Mouse (Mus musculus): ENCODE data around the gene Slc37a3.

Gene Slc37a3

DNA sequence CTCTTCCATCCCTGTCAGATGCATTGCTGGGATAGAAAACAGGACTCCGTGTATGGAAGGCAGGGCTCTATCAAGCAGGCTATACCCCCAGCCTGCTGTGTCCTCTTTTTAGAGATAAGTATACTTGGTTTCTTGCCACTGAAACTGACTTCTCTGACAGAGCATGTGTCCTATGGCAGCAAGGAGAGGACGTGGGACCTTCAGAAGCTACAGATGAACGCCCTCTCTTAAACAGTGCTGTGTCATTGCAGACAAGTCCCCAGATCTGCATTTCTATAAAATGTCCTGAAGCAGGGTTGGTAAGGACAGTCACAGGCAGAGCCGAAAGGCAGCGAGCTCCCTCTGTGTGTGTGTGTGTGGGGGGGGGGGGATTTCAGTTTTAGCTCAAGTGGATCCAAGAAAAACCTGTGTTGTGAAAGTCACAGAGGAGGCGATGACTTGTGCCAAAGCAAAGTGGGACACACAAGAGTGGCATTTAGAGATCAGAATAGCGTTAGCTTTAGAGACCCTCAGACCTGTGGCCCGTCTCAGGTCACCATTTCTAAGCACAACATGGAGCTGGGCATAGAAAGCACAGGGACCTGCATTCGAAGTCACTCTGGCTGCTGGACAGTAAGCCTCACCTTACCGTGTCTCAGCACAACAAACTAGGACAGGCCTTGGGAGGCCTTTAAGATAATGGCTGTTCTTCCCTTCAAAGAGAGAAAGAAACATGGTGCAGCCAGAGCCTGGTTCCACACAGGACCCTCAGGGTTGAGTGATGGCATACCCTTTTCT lies 59.4 kb downstream of the Slc37a3 start:
- DNase-seq = no peak

DNA sequence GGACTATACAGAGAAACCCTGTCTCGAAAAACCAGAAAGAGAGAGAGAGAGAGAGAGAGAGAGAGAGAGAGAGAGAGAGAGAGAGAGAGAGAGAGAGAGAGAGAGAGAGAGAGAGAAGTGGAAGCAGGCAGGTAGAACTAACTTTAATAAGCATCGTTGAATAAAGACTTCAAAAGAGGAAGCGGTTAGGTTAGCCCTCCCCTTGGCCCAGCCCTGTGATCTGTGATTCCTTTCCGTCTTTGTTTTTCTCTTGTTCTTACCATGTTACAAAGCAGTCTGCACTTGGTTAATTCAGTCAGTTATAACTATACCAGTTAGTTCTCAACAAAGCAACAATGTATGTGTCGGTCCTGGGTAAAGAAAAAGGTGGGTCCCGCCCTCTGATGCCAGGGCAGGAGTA lies 61.4 kb downstream of the Slc37a3 start:
- no peak for DNase-seq

DNA sequence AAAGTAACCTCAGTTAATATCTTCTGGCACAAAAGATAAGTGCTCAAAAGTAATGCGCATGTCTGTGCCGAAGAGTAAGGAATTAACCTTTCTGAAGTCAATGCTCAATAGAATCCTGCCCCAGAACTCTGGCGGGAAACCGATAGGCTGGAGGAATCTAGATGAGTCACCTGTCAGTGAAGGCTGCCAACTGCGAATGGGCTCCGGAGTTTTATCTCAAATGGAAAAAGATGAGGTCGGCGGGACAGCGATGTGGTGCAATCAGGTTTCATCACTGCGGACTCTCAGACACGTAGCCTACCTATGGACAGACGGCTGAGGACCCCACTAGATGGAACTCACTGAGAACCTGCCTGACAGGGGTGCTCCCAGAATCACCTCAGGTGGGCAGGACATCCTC lies 63.0 kb downstream of the Slc37a3 start:
- no peak for DNase-seq

DNA sequence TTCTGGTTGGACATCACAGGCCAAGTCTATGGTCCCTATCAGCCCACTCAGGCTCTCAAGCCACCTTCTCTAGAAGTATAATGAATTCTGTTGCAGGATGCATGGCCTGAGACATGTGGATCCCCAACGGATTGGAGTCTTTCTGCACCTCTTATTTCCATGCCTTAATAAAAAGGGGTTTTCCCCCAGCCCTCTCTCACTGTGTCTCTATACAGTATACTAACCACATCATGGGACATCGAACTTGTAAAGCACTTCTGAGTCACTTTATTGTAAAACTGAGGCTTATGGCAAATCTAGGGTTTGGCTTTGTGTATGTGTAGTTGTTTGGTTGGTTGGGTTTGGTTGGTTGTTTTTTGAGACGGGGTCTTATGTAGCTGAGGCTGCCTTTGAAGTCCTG lies 65.7 kb downstream of the Slc37a3 start:
- DNase-seq = no peak

DNA sequence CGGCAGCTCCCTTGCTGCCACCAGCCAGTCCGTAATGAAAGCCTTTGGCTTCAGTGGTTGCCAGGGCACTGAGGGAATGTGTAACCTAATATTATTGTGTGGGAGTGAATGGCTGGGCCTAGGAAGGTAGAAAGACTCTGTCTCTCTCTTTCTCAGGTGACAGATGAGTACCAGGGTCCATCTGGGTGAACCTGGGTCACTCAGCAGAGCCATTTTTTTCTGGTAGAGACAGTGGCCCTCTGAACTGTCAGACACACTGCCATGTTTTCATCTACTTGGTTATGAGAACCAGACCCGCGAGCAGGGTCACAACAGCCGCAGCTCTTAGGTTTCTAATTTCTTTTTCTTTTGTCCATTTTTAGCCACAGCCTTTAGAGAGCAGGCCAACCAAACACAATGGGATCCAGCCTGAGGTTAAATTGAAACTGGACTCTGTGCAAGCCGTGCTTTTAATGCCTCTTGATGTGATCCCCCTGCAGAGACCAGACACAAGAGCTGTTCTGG lies 73.1 kb downstream of the Slc37a3 start:
- DNase-seq = peak; percentile 32

DNA sequence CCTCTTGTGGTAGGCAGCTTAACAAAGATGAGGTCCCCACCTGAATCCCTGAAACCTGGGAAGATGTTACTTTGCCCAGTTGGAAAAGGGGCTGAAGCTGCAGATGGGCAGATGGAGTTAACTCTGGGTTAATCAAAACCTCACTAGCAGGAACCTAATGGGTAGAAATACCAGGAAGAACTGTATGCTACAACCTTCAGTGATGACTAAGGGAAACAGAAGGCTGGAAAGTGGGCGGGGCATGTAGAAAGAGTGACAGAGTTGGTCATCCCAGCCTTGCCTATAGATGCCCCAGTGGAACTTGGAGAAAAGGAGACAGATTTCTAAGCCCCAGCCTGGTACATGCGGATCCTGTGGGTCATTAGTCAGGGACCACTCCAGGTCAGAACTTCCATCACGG lies 76.0 kb downstream of the Slc37a3 start:
- no peak for DNase-seq

DNA sequence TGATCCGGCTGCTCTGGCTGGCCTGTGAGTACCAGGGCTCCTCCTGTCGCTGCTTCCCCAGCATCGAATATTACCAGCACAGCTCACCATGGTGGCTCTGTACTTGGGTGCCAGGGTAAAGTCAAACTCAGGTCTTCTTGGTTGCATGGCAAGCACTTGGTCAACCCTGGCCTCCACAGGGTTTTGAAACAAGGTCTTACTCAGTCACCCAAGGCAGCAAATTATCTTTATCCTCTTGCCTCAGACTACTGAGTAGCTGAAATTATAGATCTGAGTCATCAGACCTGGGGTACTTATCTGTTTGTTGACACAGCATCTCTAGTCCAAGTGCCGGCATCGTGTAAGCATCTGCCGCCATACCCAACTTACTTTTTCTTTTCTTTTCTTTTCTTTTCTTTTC lies 80.4 kb downstream of the Slc37a3 start:
- DNase-seq = no peak

DNA sequence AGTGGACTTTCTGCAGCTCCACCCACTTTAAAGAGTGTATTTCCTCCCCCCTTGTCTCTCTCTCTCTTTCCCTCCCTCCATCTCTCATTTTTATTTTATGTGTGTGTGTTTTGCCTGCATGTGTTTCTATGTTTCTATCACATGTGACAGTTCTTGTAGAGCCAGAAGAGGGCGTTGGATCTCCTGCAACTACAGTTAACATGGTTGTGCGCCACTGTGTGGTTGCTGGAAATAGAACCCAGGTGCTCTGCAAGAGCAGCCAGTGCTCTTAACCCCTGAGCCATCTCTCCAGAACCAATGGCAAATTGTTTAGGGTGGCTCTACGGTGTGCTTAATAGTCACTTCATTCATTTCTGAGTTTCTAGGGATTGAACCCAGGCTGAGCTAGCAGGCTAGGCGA lies 81.0 kb downstream of the Slc37a3 start:
- no peak for DNase-seq

DNA sequence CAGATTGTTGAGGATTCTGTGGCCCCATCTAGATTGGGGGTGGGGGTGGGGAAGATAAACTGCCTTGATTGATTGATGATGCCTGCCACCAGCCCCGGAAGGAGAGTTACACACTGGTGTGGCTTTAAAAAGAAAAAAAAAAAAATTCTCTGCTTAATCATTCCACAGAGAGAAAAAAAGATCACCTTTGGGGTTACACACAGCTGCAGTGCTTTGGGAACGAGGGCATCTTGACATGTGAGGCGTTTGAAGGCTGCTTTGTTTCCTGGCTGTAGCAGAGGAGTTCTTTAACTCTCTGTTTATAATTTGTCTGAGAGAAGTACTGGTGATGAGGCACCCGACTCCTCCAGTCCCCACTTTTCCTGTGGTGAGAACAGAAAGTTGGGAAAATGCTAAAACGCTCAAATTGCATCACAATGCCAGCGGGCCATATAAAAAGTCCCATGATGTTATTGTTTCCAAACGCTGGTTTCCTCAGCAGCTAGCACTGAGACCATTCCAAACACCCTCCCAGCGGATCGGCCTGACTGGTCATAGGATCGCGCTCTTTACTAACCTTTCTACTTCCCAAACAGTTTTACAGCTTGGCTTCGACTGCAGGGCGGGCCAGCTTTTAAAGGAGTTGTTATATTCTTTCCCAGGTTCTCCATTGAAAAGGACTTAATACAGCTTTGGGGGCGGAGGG lies 81.6 kb downstream of the Slc37a3 start:
- peak; percentile 37 for DNase-seq

DNA sequence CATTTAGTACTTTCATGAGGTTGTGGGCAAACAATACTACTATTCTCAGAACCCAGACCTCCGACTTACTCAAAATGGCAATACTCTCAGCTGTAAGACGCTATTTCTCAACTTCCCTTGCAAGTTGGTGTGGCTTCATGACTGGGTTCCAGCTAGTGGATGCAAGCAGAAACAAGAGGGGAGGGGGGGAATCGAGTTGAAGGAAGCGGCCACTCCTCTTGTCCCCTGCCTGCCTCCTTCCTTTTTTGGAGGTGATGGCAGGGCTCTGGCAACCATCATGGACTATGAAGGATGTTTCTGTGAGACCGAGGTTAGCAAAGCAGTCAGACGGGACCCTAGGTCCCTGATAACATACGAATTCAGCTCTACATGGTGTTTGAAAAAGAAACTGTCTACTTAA lies 87.8 kb downstream of the Slc37a3 start:
- no peak for DNase-seq

DNA sequence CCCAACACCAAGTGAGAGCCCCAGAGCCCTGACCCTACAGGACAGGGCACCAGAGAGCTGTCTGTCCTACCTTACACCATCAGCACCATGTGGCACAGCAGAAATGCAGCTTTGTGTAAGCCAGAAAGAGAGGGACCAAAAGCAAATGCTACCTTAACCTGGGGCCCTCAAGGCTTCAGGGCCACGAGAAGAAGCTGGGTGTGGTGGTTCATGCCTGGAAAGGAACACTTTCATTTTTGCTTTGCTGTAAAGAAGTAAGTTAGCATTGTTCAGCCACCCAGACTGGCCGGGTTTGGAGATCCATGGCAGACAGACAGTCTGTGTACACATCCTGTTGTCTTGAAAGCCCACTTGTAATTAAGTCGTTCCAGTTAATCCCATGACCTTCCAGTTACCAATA lies 89.7 kb downstream of the Slc37a3 start:
- no peak for DNase-seq

DNA sequence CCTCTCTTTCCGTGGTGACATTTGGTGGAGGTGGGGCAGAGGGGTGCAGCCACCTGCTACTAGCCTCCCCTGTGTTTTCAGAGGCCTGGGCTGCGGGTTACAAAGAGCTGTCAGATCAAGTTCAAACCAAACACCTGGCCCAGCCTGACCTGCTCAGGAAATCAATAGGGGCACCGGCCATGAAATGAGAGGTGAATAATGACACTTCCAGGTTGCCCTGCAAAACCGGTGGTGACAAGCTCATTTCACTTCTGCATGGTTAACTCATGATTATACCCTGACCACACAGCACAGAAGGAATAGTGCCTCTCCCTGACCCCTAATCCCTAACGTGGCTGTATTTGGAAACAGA lies 90.8 kb downstream of the Slc37a3 start:
- peak; percentile 25 for DNase-seq

DNA sequence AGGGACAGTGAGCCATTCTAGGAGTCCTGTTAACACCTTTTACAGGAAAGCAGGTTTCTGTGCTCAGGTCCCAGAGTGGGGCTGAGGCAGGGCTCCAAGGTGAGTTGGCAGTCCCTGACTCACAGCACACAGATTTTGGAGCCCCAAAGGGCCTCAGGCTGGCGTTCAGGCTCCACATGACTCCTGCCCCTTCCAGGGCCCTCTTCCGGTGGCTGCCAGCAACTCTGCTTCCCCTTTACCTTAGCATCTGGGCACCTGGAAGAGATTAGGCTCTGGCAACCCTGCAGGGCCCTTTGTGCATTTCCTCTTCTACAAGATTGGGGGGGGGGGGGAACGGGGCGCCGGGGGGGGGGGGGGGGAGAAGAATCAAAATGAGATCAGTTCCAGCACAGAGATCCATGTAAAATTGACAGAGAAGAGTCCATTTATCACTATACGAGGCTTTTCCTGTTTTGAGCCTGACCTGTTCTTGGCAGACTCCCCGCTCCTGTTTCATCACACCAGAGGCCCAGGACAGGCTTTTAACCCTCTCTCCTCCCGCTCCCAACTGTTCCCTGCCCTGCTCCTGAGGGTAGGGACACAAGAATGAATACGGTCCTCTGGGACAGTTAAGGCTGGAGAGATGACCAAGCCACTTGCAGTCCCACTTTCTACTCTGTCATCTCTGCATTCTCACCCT lies 91.3 kb downstream of the Slc37a3 start:
- DNase-seq = peak; percentile 30

DNA sequence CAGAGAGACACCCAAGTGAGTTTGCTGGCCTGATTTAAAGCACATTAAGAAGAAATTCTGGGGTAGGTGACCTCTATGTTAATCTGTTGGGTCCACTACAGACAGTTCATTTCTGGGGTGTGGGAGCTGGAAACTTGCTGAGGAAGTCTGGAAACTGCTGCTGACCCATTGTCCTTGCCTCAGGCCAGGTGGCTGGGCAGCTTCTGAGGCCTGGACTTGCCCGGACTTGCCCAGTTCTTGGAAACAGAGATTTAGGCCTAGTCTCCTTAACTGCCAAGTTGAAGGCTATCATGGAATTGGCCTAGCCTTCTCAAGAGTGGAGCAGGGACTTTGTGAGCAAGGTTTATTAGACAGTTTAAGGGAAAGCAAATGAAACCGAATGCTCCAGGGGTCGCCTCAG lies 92.6 kb downstream of the Slc37a3 start:
- peak; percentile 57 for DNase-seq

All from kidney, adult 9 months (tissue).